Mouse (Mus musculus) B cell, adult (primary cell): ENCODE measurements around the gene Icam5. TPM values are rescaled to one million over a fixed set of nuclear protein-coding genes. Genes with fewer than 3 reads are reported as not detected.

ENCODE experiments used
- total RNA-seq: library from RNA; stranded (reverse); gene quantifications from 4 replicates; pipeline ENCODE4 v1.2.4, GENCODE M21; 2023; ENCODE audit not compliant: inconsistent age

Gene Icam5
- not detected in 4 replicates for total RNA-seq

DNA sequence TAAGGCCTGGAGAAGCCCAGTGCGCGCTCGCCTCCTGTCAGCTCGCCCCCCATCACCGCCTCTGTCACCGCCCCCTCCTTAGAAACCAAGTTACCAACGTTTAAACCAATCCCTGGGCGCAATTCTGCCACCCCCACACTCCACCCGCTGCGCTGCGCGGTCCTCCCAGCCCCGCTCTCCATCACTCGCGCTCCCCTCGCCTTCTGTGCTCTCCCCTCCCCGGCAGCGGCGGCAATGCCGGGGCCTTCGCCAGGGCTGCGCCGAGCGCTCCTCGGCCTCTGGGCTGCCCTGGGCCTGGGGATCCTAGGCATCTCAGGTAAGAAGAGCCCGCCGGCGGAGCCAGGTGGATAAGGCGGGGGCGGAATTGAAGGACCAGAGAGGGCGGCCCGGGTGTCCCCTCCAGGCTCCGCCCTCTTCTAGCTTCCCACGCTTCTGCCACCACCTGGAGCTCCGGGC, at the start of gene Icam5:
Gene Icam5, plus strand, starts transcription at position 178 of the 456 bp plus-strand sequence.

DNA sequence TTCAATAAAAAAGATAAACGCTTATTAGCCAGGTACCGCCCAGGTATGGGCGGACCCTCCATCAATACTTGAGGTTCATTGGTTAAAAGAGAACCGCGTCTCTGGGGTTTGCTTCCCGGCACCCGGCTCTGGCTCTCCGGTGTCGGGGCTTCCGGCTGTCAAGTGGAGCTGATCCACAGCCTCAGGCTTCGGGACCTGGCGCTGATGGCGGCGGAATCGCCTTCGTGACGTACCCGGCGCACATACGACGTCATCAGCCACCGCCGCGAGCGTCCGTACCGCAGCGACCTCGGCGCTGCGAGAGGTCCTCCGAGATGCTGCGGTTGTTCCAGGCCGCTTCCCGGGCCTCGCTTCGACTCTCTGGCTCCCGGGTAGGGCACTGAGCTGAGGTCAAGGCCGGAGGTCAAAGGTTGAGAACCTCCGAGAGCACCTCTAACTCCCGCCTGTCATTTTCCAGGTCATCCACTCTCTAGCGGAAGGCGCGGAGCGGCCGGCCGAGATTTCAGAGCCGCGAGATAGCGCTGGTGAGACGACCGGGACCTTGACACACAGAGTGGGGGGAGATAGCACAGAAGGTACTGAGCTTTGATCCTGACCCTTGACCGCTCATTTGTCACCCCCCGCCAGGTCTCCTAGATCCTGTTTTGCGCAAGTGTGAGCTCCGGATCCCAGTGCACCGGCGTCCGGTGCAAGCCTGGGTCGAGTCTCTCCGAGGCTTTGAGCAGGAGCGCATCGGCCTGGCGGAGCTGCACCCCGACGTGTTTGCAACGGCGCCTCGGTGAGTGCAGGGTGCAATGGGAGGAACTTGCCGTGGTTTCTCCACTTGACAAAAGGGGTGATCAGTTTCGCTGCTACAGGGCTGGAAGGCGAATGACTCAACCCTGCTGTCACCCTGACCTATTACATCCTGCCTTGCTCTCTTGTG, 29.0 kb upstream of the Icam5 start, which contains the start of gene Mrpl4:
Gene Mrpl4, plus strand, starts transcription at position 112 of the 925 bp plus-strand sequence.

DNA sequence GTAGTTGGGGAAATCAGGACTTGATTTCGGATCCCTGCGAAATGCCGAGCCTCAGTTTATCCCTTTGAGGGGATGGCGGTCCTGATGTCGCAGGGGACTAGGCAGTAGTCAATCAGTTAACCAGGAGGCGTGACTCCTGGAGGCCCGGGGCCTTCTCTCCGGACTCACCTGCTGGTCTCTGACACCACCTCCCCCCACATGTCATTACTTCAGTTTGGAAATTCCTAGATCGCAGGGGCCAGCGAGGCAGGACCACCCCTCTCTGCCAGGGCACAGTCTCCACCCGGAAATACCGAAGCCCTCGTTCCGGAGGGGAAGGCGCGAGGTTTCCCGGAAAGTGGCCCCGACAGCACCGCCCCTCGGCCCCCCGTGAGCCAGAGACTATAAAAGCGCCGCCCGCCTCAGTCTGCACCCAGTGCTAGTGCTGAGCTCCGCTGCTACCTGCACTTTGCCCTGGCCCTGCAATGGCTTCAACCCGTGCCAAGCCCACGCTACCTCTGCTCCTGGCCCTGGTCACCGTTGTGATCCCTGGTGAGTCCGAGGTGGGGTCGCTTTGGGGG, 16.2 kb upstream of the Icam5 start, which contains the start of gene Icam1:
Gene Icam1, plus strand, starts transcription at position 415 of the 560 bp plus-strand sequence.

DNA sequence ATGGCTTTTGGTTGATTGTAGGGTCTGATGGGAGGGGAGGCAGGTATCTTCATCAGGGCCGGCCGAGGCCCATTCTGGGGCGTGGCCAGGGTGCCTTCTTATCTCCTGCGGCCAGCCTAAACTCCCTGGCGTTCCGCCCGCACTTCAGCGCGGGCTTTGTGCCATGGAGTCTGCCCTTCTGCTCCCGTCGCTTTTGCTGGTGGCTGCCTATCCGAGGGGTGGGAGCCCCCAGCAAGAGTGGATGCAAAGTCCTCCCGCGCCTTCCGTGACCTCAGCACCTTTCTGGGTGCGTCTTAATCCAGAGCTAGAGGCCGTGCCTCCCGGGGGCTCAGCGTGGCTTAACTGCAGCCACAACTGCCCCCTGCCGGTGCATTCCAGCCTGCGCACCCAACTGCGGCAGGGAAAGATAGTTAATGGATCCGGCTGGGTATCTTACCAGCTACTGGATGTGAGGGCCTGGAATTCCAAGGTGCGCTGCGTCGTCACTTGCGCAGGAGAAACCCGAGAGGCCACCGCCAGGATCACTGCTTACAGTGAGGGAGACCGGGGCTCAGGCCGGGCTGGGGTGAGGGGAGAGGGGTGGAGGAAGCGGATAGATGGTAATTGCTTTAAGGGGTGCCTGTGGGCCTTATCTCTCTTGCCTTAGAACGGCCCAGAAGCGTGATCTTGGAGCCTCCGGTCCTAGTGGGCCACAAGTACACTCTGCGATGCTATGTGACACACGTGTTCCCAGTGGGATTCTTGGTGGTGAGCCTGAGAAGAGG, 2.4 kb upstream of the Icam5 start, which contains the start of gene Icam4:
Gene Icam4, plus strand, starts transcription at position 83 of the 764 bp plus-strand sequence.

DNA sequence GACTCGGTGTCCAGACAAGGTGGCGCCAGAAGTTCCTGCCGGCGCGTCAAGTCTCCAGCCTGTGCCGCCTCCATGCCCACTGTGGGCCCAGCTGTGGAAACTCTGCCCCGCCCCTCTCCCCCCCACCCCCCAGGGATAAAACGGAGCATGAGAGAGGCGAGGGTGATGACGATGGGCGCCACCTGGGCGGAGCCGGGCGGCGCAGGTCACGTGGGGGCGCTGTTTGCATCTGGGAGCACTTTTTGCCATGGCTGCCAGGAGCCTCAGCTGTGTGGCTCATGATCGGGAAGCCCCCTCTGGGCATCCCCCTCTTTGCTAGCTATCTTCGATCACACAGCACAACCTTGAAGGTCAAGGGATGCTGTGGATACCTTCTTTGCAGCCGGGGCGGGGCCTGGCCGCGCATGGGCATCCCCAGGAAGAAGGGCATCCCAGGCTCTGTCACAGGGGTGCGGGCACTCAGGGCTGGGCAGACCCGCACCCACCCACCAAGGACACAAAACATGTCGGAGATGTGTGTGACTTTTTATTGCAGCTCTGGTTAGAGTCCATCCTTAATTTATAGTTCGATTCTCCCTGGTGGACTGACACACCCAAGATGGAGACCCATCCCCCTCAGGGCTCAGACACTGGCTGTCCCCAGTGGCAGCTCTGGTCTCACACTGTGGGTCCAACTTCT, 35.3 kb downstream of the Icam5 start, which contains the start of gene Zglp1:
Gene Zglp1, minus strand, starts transcription at position 88 of the 679 bp plus-strand sequence.

DNA sequence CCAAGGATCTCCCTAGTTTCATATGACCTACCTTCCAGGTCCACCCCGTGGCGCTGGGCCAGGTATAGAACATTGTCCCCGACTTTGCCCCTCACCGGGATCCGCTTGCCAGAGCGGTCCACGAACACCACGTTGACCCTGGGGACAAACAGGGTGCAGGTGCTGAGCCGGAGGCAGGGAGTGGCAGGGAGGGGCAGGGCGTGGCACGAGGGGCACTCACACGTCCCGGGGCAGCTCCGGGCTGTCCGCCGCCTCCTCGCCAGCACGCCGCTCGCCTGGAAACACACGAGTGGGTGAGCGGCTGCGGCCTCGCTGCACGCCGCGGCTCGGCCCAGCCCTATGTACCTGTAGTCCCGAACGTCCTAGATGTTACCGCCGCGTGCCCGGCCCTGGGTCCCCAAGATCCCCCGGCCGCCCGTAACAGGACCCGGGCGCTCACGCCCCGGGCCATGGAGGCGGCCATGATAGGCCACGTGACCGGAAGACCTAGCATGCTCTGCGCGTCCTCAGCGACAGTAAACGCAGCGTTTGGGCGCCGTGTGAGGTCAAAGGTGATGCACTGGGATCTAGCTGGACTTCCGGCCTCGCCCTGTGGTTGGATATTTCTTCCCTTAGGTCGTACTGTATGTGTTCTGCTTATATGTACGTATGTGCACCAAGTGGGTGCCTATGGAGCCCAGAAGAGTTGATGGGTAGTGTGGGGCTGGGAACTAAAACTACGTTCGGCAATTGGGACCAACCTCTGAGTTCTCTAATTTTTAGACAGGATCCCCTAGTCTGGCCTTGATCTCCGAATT, 41.4 kb downstream of the Icam5 start, which contains the start of the genes Gm49373 and Fdx1l:
Gene Gm49373, minus strand, starts transcription at position 53 of the 797 bp plus-strand sequence.
Gene Fdx1l, minus strand, starts transcription at position 571 of the 797 bp plus-strand sequence.

Other genes starting within 250 kb of the Icam5 start
- 0.72 to 3.0 TPM (median 1.7 TPM) in 4 replicates for gene Col5a3, start 217.0 kb upstream of the Icam5 start, total RNA-seq
- gene Rdh8, start 213.6 kb upstream of the Icam5 start, total RNA-seq: not detected in 4 replicates
- gene A230050P20Rik, start 163.4 kb upstream of the Icam5 start, total RNA-seq: 47.6 to 54.9 TPM (median 52.4 TPM) in 4 replicates
- gene Angptl6, start 152.3 kb upstream of the Icam5 start, total RNA-seq: 0.83 to 1.2 TPM (median 1.1 TPM) in 4 replicates
- gene Ppan, start 143.9 kb upstream of the Icam5 start, total RNA-seq: 124 to 148 TPM (median 127 TPM) in 4 replicates
- 166 to 189 TPM (median 176 TPM) in 4 replicates for gene Eif3g, start 133.4 kb upstream of the Icam5 start, total RNA-seq
- gene Dnmt1, start 72.2 kb upstream of the Icam5 start, total RNA-seq: 68.8 to 75.8 TPM (median 74.5 TPM) in 4 replicates
- 2.4 to 4.0 TPM (median 3.1 TPM) in 4 replicates for gene S1pr2, start 55.3 kb upstream of the Icam5 start, total RNA-seq
- gene Mrpl4, start 29.3 kb upstream of the Icam5 start, total RNA-seq: 51.2 to 61.9 TPM (median 59.0 TPM) in 4 replicates
- gene Icam1, start 16.1 kb upstream of the Icam5 start, total RNA-seq: 48.1 to 52.0 TPM (median 49.9 TPM) in 4 replicates
- gene Icam4, start 2.7 kb upstream of the Icam5 start, total RNA-seq: 0.55 TPM in 1 of 4 replicates, not detected in the others
- gene Zglp1, start 35.0 kb downstream of the Icam5 start, total RNA-seq: not detected in 4 replicates
- 1.2 to 1.4 TPM (median 1.2 TPM) in 4 replicates for gene Gm49373, start 41.0 kb downstream of the Icam5 start, total RNA-seq
- gene Fdx1l, start 41.5 kb downstream of the Icam5 start, total RNA-seq: 27.5 to 34.2 TPM (median 29.9 TPM) in 4 replicates
- gene Gm38431, start 59.9 kb downstream of the Icam5 start, total RNA-seq: 5.0 to 9.1 TPM (median 8.3 TPM) in 4 replicates
- gene Raver1, start 59.9 kb downstream of the Icam5 start, total RNA-seq: 98.7 to 119 TPM (median 109 TPM) in 4 replicates
- gene Tyk2, start 99.2 kb downstream of the Icam5 start, total RNA-seq: 56.6 to 61.0 TPM (median 58.4 TPM) in 4 replicates
- gene Cdc37, start 117.9 kb downstream of the Icam5 start, total RNA-seq: 113 to 130 TPM (median 121 TPM) in 4 replicates
- gene Pde4a, start 133.6 kb downstream of the Icam5 start, total RNA-seq: 9.4 to 14.6 TPM (median 11.2 TPM) in 4 replicates
- 27.8 to 30.2 TPM (median 29.4 TPM) in 4 replicates for gene Keap1, start 207.3 kb downstream of the Icam5 start, total RNA-seq
- gene S1pr5, start 216.4 kb downstream of the Icam5 start, total RNA-seq: 0.21 to 0.66 TPM (median 0.29 TPM) in 3 of 4 replicates, not detected in the other
- gene Atg4d, start 233.2 kb downstream of the Icam5 start, total RNA-seq: 46.2 to 61.6 TPM (median 48.2 TPM) in 4 replicates